Mouse (Mus musculus): Measurements from ENCODE around the gene H60b. TPM values are rescaled to one million over a fixed set of nuclear protein-coding genes. Genes with fewer than 3 reads are reported as not detected.

H60b gene
- total and polyA plus RNA-seq, 3 experiments, result not detected

DNA sequence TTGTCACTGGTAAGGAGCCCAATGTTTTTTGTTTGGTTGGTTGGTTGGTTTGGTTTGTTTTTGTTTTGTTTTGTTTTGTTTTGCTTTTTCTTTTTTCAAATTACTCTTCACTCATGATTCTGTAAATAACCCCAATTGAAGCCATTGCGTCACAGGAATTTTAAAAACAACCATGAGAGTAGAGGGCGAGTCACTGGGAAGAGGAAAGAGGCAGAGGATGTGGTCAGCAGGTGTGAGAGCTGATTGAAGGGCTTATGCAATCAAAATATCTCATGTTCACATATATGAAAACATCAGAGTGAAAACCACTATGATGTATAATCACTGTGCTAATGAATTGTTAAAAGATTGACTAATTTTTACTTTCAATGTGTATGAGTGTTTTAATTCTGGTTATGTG lies 140.9 kb downstream of the H60b start:
- H3K4me1 ChIP-seq (ENCODE audit: control insufficient read depth in 1 of 2, insufficient read depth in 2 of 2), result peaks cover 21 to 81% of the 10 kb centered on the region in 2 experiments
- H3K4me2 ChIP-seq (ENCODE audit: insufficient read depth, low read depth, poor library complexity, severe bottlenecking), result no peak overlapping the region
- peaks cover 5 to 44% of the 10 kb centered on the region in 2 experiments for H3K36me3 ChIP-seq (replicated peaks in 1 of 2; ENCODE audit: control insufficient read depth in 1 of 2, insufficient read depth in 1 of 2, low read length in 1 of 2)
- in situ Hi-C loops (cut with MboI; ENCODE audit: low pct_ligation_motif_present, low pct_unique_long_range_greater_than_20kb, low sequenced_read_pairs), result no loop called here
- H3K79me2 ChIP-seq (replicated peaks; ENCODE audit: control insufficient read depth, extremely low read depth, insufficient read depth, poor library complexity, severe bottlenecking), result no peaks in the 10 kb centered on the region
- dilution Hi-C loops (cut with MboI; ENCODE audit: extremely low pct_ligation_motif_present, extremely low pct_unique_long_range_greater_than_20kb, low sequenced_read_pairs), result no loop called here
- no peak for DNase-seq (ENCODE audit: extremely low read depth)
- H3K9ac ChIP-seq (ENCODE audit: insufficient read depth, low read depth), result no peak overlapping the region
- no peaks in the 10 kb centered on the region for H3K27me3 ChIP-seq (replicated peaks)
- no peak overlapping the region for H3K27ac ChIP-seq (ENCODE audit: insufficient read depth, low read depth)
- H3K9me3 ChIP-seq (replicated peaks; ENCODE audit: low read length), result no peaks in the 10 kb centered on the region
- TF ChIP-seq USF2 (conservative IDR thresholded peaks at IDR 0.05; ENCODE audit: low read depth, low read length) (no peak), ZC3H11A (IDR thresholded peaks at IDR 0.05; ENCODE audit: low read depth, low read length) (no peak), GABPA (IDR thresholded peaks at IDR 0.05; ENCODE audit: insufficient replicate concordance, low read depth, low read length) (no peak), PAX5 (IDR thresholded peaks at IDR 0.05; ENCODE audit: low read length) (no peak), EP300 (IDR thresholded peaks at IDR 0.05; ENCODE audit: low read length) (no peak), MAX (IDR thresholded peaks at IDR 0.05; ENCODE audit: low read length) (no peak), UBTF (IDR thresholded peaks at IDR 0.05; ENCODE audit: low read depth, low read length) (no peak), ELF1 (IDR thresholded peaks at IDR 0.05; ENCODE audit: low read depth, low read length) (no peak), TCF12 (IDR thresholded peaks at IDR 0.05; ENCODE audit: low read depth, low read length) (no peak), ZKSCAN1 (IDR thresholded peaks at IDR 0.05; ENCODE audit: borderline replicate concordance, low read depth, low read length) (no peak), MAZ (IDR thresholded peaks at IDR 0.05; ENCODE audit: low read depth, low read length) (no peak), SIN3A (IDR thresholded peaks at IDR 0.05; ENCODE audit: low read length) (no peak)
- H3K4me3 ChIP-seq (replicated peaks in 1 of 3; ENCODE audit: low read depth in 2 of 3, low read length in 2 of 3, poor library complexity in 1 of 3), result no peak overlapping the region

DNA sequence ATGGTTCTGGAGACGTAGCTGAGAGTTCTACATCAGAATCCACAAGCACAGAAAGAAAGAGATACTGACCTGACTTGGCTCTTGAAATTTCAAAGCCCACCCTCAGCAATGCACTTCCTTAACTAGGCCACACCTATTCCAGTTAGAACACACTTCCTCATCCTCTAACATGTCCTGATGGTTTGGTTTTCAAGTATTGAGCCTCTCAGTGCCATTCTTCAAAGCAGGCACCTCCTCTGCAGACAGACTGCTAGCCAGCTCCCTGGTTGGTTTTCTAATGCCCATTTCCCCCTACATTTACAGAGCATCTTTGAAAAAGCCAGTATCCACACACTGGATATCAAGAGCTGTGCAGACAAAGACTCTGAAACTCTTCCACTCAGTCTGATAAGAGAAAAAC lies 143.3 kb downstream of the H60b start:
- H3K9ac ChIP-seq (ENCODE audit: insufficient read depth, low read depth), result peak overlapping the region; percentile 87; the same call in 1 of the 2 replicates
- peak overlapping the region; percentile 67; the same call in 1 of the 2 replicates for H3K27ac ChIP-seq (ENCODE audit: insufficient read depth, low read depth)
- H3K9me3 ChIP-seq (replicated peaks; ENCODE audit: low read length), result no peaks in the 10 kb centered on the region
- H3K4me3 ChIP-seq (replicated peaks in 1 of 3; ENCODE audit: low read depth in 2 of 3, low read length in 2 of 3, poor library complexity in 1 of 3), result peak overlapping the region; percentile 59 to 74 (median 60)
- H3K27me3 ChIP-seq (replicated peaks), result no peaks in the 10 kb centered on the region
- H3K4me2 ChIP-seq (ENCODE audit: insufficient read depth, low read depth, poor library complexity, severe bottlenecking), result peak overlapping the region; percentile 90
- peak; percentile 61 for DNase-seq (ENCODE audit: extremely low read depth)
- no peaks in the 10 kb centered on the region for H3K79me2 ChIP-seq (replicated peaks; ENCODE audit: control insufficient read depth, extremely low read depth, insufficient read depth, poor library complexity, severe bottlenecking)
- peaks cover 5 to 33% of the 10 kb centered on the region in 2 experiments for H3K36me3 ChIP-seq (replicated peaks in 1 of 2; ENCODE audit: control insufficient read depth in 1 of 2, insufficient read depth in 1 of 2, low read length in 1 of 2)
- in situ Hi-C loops (cut with MboI; ENCODE audit: low pct_ligation_motif_present, low pct_unique_long_range_greater_than_20kb, low sequenced_read_pairs), result no loop called here
- peaks cover 21 to 70% of the 10 kb centered on the region in 2 experiments for H3K4me1 ChIP-seq (ENCODE audit: control insufficient read depth in 1 of 2, insufficient read depth in 2 of 2)
- TF ChIP-seq EP300 (IDR thresholded peaks at IDR 0.05; ENCODE audit: low read length) (no peak), MAX (IDR thresholded peaks at IDR 0.05; ENCODE audit: low read length) (no peak), ELF1 (IDR thresholded peaks at IDR 0.05; ENCODE audit: low read depth, low read length) (peak; percentile 73), TBP (conservative IDR thresholded peaks at IDR 0.05; ENCODE audit: low read depth, low read length) (0 out of 2 replicates have a peak, but pooled peaks have one; percentile 47), POLR2A (IDR thresholded peaks at IDR 0.05; ENCODE audit: low read depth, low read length) (peak; percentile 22; the same call in 1 of the 2 replicates), E2F4 (IDR thresholded peaks at IDR 0.05; ENCODE audit: insufficient replicate concordance, low read depth, low read length) (no peak), MAZ (IDR thresholded peaks at IDR 0.05; ENCODE audit: low read depth, low read length) (no peak)
- dilution Hi-C loops (cut with MboI; ENCODE audit: extremely low pct_ligation_motif_present, extremely low pct_unique_long_range_greater_than_20kb, low sequenced_read_pairs), result no loop called here
